Mouse (Mus musculus) frontal cortex, postnatal 36 days (tissue): Measurements from ENCODE around the gene Asphd2.
"Not testable (repeated sequence)": the region's sequence is repeated elsewhere in the genome, so short reads cannot be mapped to it uniquely, and the experiment has no call there.

ENCODE experiments used
- DNase-seq, 2 experiments: peaks; one replicate each; pipeline ENCODE4 v3.0.0; 2022; ENCODE audit warnings: low spot score in 2 of 2

Gene Asphd2

GRCm38 (mm10) chr5:112394779-112395443 is at the start of gene Asphd2:
Gene Asphd2 (minus strand): TSS chr5:112394866.
- peak; percentile 84 to 90 for DNase-seq

DNA sequence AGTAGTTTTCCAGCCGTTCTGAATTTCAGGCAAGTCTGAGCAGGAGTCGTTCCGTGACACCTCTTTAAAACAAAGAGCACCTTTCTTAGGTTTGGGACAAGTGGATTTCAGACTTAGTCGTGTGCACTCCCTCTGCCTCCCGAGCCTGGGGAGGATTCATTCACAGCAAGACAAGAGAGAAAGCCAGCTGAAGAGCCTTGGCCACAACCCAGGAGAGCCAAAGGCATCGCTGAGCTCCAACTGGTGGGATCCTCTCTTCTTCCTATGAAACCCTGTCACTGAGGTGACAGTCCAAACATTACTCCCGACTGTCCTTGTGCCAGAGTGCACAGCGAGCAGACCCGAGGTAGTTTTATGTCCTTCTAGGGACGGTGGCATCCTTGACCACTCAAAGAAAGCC is 43.9 kb upstream of the Asphd2 start:
- DNase-seq = no peak

GRCm38 (mm10) chr5:112433004-112433403 is 38.3 kb upstream of the Asphd2 start:
- DNase-seq = peak; percentile 86 to 93

GRCm38 (mm10) chr5:112432033-112432432 is 37.4 kb upstream of the Asphd2 start:
- DNase-seq = no peak

DNA sequence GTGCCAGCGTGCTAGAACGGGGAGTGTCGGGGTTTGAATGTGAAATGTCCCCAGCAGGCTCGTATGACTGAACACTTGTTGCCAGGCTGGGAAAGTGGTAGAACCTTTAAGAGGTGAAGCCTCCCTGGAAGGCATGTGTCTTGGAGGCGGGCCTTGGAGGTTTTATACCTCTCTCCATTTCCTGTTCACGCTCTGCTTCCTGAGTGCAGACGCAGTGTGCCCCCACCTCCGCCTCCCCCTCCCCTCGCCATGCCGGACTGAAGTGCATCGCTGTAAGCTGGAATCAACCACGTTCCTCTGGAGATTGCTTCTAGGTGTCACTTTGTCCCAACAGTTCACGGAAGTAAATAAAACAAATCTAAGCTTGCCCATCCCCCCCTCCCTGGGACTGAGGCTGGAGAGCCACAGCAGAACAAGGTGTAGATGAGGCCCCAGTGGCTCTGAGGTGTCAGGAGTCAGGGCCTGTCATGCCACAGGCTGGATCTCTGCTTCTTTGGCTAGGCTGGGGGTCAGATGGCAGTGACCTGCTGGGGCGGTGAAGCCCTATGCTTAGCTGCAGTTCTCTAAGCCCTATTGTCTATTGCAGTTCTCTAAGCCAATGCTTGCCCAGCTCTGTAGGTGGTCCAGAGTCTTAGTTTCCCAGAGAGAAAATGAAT is 36.6 kb upstream of the Asphd2 start:
- no peak for DNase-seq

DNA sequence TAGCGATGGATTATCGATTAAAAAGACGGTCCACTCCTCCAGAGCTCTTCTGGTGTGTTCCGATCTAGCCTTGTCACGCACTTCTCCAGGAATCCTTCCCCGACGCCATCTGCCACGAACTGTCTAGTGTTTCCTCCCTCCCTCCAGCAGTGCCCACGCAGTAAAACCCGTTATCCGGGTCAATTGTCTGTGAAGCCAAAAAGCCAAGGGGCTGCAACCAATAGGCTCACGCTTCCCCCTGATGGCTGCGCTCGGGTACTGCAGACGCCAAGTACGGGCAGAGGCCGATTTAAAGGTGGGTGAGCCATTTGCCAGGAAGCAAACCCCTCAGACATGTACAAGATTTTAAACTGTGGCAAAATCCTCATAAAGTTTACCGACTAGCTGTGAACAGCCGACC is 34.3 kb upstream of the Asphd2 start:
- DNase-seq = peak; percentile 70

DNA sequence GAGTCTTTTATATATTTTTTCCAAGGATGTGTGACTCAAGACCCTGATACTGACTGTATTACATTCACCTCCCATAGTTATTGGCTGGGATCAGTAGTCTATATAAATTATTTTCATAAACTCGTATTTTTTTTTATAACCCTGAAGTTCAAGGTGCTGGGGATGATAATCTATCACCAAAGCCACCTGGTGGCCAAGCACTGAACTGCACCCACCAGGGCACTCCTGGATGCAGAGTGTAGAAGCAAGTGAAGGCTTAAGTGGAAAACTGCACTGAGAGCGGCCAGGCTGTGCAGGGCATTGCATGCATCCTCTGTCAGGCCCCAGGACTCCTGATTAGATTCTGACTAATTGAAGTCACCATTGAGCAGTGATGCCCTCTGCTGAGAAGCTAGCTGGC is 32.6 kb upstream of the Asphd2 start:
- peak; percentile 61 to 71 for DNase-seq

DNA sequence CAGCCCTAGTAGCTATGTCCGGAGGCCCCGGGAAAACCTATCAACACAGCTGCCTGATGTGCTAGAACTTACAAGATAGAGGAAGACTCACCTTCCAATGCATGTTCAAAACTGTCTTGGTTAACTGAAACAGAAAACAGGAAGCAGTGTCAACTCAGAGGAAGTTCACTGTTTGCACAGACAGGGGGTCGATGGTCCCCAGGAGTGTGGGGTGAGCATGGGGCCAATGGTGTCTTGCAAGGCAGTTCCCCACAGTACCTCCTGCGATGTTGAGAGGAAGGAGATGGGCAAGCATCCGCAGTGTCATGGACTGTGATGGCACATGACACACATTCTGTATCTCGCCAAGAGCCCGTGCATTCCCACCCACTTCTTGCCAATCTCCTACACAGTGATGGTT is 32.0 kb upstream of the Asphd2 start:
- DNase-seq = no peak

DNA sequence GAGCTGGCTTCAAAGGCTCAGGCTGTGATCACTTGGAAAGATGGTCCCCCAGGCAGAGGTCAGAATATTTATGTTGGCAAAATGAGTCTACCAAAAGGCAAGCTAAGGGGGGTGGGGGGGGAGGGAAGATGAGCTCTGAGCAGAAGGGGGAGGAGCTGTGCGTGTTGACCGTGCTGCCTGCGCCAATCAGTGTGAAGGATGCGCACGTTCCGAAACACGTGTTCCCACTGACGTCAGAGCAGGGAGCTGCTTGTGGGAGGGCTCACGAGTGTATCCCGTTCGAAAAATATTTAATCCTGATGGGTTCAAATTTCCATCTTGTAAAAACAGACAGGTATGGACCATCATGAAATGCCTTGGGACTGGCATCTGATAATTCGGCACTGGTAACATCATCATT is 24.9 kb upstream of the Asphd2 start:
- no peak for DNase-seq

- no peak for DNase-seq
Observed at GRCm38 (mm10) chr5:112418023-112418422, 23.4 kb upstream of the Asphd2 start.

- no peak for DNase-seq
Observed at GRCm38 (mm10) chr5:112416673-112417072, 22.0 kb upstream of the Asphd2 start.

DNA sequence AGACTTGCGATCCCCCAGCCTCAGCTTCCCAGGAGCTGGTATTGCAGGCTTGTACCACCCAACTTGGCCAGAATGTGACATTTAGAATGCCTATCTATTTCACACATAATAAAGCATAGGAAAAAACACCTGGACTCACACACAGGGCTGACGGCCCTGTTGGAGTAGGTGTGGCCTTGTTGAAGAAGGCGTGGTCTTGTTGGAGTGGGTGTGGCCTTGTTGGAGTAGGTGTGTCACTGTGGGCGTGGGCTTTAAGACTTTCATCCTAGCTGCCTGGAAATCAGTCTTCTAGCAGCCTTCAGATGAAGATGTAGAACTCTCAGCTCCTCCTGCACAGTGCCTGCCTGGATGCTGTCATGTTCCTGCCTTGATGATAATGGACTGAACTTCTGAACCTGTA is 18.1 kb upstream of the Asphd2 start:
- not testable (repeated sequence) for DNase-seq

DNA sequence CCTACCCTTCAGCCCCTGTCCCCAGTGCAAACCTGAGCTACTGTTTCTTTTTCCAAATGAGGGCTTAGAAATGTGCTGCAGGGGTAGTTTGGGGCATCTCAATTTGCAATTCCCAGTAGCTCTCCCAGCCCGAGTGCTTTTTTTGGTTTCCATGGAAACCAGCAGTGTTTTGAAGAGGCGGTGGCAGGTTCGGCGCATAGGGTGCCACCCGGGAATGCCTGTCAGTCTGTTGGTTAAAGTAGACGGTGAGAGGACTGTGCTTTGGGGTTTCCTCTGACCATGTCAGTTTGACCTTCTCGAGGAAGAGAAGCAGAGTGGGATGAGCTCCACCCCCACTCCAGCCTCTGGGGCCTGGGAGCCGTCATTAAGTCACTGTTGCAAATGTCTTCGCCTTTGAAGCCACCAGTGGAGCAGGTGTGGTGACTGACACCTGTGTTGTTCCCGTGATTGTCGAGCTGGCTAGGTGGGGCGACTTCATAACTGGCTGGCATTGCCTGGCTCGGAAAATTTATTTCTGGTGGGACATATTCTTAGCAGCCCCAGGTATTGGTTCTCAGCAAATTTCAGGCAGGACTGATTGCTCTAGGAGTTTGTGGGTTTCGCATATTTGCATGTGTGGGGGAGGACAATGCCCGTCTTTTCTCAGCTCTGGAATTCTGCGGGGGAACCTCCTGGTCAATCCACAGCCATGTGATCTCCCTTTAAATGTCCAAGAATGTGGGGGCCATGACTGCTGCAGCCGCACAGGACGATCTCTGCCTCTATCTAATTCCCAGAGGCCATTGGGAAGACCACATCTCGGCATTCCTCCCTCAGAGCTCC is 17.1 kb upstream of the Asphd2 start:
- DNase-seq = peak; percentile 61 to 73

DNA sequence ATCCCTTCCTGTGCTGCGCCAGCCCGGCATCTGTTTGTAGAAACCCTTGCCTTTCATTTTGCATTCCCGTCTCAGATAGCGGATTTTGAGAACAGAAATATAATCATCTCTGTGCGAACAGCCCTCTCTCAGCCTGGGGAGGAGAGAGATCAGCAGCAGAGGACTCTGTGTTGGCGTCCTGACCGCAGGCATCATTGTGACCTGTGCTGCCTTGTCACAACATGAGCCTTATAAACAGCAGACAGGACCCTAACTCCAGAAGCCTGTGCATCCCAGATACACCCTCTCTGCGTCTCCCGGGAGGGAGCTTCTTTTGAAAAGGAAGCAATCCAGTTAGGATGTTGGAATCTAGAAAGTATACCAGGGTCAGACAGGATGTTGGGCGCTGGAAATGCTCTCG is 16.4 kb upstream of the Asphd2 start:
- DNase-seq = no peak

- DNase-seq = no peak
Observed at GRCm38 (mm10) chr5:112409274-112409673, 14.6 kb upstream of the Asphd2 start.

DNA sequence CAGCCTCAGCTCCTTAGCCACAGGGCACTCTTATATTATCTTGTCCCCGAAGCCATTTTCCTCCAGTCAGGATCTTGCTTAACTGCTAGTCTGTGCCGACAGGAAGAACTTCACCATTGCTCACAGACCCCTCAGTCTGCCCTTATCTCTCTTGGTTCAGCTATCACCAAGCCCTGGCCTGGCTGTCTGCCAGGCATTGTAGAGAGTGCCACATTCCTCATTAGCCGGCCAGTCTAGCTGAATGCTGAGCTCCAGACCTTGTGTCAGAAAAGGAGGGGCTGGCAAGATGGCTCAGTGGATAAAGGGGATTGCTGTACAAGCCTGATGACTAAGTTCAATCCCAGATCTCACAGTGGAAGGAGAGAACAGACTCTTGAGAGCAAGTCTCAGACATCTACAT is 11.4 kb upstream of the Asphd2 start:
- no peak for DNase-seq

GRCm38 (mm10) chr5:112402437-112402836 is 7.8 kb upstream of the Asphd2 start:
- DNase-seq = no peak

DNA sequence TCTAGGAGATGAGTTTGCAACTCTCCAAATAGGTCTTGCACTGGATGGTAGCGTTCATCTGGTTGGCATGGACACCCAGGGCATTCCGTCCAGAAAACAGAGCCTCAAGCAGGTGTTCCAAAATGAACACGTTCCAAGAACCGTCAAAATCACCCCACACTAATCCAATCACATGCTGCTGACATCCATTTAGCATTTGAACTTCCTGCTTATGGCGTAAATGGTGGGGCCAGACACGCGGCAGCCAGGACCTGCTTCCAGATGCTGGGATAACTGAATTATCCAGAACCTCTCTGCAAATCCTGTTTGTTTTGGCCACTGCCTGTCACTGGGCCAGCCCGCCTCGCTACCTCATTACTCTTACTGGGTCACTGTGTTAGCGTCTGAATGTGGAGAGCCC is 4.6 kb upstream of the Asphd2 start:
- no peak for DNase-seq

DNA sequence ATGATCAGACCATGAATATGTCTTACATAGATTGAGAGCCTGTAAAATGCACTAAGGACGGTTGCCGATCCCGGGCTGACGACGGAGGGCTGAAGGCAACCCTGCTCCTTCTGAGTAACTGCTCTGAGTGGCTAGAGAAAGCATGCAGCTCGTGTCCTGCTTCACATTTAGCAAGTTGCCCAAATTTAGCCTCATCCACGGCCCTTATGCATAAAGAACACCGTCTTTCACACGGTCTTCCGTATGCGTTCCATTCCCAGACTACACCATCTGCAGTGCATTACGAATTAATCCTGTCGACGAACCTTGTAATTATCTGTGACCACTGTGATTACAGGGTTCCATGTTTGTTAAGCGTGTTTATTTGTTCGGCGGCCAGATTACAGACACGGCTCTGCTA is 1.4 kb upstream of the Asphd2 start:
- DNase-seq = no peak

- DNase-seq = no peak
Observed at GRCm38 (mm10) chr5:112394415-112394763, 277 bp downstream of the Asphd2 start.

DNA sequence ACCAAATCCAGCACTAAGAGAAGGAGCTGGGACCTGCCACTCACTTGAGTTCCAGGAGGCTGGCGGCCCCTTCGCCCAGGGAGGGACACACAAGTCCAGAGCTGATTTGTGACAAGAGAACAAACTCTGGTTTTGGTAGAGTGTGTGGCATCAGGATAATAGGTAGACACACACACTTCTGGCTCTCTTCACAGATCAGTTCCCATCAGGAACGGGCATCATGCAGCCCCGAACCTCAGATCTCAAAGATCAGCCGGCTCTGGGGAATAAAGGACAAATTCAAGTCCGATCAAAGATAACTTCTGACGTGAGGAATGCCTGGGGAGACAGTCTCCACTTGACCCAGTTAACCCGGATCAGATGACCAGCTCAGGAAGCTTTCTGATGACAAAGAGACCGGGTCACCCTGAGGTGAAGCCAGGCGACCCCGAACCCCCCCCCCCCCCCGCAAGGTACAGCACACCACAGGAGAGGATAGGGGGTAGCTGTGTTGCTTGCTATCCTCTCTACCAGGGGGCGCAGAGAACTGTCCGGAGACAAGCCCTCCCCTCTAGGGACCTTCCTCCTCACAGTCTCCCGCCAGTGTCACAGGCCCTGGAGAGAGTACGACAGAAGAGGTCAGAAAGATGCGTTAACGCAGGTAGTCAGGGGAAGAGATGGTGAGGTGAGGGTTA is 788 bp downstream of the Asphd2 start:
- no peak for DNase-seq

- no peak for DNase-seq
Observed at GRCm38 (mm10) chr5:112391676-112392323, 2.9 kb downstream of the Asphd2 start.
